Mouse (Mus musculus) cortical plate, adult 2 months (tissue): ENCODE measurements at regions not wholly inside any gene's neighbourhood (a gene's known extent, or its start where the extent isn't known, plus 50 kb on each side); places are given as distances from the start of the nearest gene placed in this dataset.

Source experiments
- CTCF ChIP-seq: fragments of 200-500 bp; IDR thresholded peaks from 2 replicates; pipeline ENCODE4 v1.5.1; 2011; ENCODE audit warnings: mild to moderate bottlenecking, control low read depth, low read length; ENCODE audit not compliant: insufficient read depth; ENCODE audit errors: extremely low read depth
- POLR2A ChIP-seq: fragments of 200-500 bp; IDR thresholded peaks from 2 replicates; pipeline ENCODE4 v1.6.1; 2011; ENCODE audit warnings: mild to moderate bottlenecking, low read length, control low read depth; ENCODE audit not compliant: insufficient read depth; ENCODE audit errors: extremely low read depth

DNA sequence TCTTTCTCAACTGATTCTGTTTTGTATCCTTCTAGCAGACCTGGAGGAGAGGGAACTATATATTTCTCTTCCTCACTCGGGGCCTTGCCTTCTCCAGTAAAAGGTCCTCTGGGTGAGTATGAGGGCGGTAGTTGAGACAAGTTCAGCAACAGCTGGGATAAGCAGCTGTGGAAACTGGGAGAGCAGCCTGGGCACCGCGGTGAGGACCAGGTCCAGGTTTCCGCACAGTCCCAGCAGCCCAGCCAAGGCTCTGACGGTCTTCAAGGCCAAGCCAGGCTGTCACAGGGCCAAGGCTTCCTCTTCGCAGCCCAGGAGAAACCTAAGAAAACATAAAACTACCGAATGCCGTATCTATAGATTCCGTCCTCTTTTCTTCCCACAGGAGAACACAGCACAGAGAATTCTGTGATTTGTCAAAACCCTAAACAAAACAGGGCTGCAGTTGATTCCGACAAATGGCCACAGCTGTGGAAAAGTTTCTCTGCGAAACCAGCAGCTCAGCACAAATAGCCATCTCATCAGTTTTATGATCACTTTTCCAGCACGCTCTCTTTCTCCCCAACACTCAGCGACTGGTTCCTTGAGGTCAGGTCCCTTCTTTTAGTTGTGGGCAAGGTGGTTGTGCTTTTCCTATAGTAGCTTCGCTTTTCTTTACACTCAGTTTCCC is 55.5 kb upstream of the Marcks start:
- TF ChIP-seq CTCF, result no peak
- no peak for TF ChIP-seq POLR2A
